Mouse (Mus musculus): Measurements from ENCODE around the gene Tmem44.
"Not testable (repeated sequence)": the region's sequence is repeated elsewhere in the genome, so short reads cannot be mapped to it uniquely, and the experiment has no call there.

Gene Tmem44

GRCm38 (mm10) chr16:30490791-30491190 lies 59.9 kb downstream of the Tmem44 start:
- no peak for DNase-seq

GRCm38 (mm10) chr16:30490316-30490715 lies 60.3 kb downstream of the Tmem44 start:
- no peak for DNase-seq

- no peak for DNase-seq
These were observed 61.0 kb downstream of the Tmem44 start for GRCm38 (mm10) chr16:30489662-30490061.

GRCm38 (mm10) chr16:30486498-30486897 lies 64.1 kb downstream of the Tmem44 start:
- no peak for DNase-seq

- DNase-seq = no peak
These were observed 72.9 kb downstream of the Tmem44 start for GRCm38 (mm10) chr16:30477791-30478190.

- DNase-seq = no peak
These were observed 73.6 kb downstream of the Tmem44 start for GRCm38 (mm10) chr16:30477006-30477405.

GRCm38 (mm10) chr16:30475633-30476461 lies 74.8 kb downstream of the Tmem44 start:
- DNase-seq = no peak

- no peak for DNase-seq
These were observed 78.2 kb downstream of the Tmem44 start for GRCm38 (mm10) chr16:30472447-30472846.

GRCm38 (mm10) chr16:30471912-30472311 lies 78.7 kb downstream of the Tmem44 start:
- DNase-seq = no peak

GRCm38 (mm10) chr16:30468944-30469343 lies 81.7 kb downstream of the Tmem44 start:
- DNase-seq = no peak

- DNase-seq = no peak
These were observed 84.9 kb downstream of the Tmem44 start for GRCm38 (mm10) chr16:30465680-30466298.

- DNase-seq = not testable (repeated sequence)
These were observed 85.9 kb downstream of the Tmem44 start for GRCm38 (mm10) chr16:30464742-30465141.
